8 mouse cellular contexts compared by ENCODE assay signal in the genomic region with DNA sequence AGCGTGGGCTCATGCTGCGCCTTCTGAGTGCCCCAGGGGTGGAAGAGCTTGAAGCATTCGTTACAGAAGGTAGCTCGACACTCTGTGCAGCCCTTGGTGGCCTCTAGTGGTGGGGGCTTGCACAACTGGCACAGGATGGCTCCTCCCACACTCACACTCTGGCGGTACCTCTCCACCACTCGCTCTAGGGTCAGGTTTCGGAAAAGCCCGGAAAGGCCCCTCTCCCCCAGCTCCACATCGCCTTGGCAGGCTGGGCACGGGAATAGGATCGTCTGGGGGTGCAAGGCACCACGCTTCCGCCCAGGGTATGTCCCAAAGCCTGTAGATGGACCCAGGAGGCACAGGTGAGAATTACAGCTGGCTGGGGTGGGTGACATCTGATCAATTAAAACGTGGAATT. TPM values are rescaled to one million over a fixed set of nuclear protein-coding genes. Genes with fewer than 3 reads are reported as not detected.
DNase-seq lines count a peak whose midpoint lies in the region; ATAC-seq and TF ChIP-seq lines count a peak whose summit lies in the region.

No protein-coding gene starts in this region.

- peak; percentile 57 for TF ChIP-seq CTCF in forebrain, postnatal 0 days (IDR thresholded peaks at IDR 0.05; ENCODE audit: low read depth)

- WGBS in forebrain, postnatal 0 days: 13% methylated on average over 14 of the region's 14 CpGs
- 12% methylated on average over 14 of the region's 14 CpGs for WGBS in kidney, embryonic 15.5 days

- H3K27ac ChIP-seq in forebrain, postnatal 0 days (ENCODE audit: low read depth, low read length): no peak overlapping the region
- H3K27ac ChIP-seq in kidney, embryonic 15.5 days: peak overlapping the region; percentile 81

- H3K9ac ChIP-seq in forebrain, postnatal 0 days: peak overlapping the region; percentile 73
- 0 out of 2 replicates have a peak overlapping the region, but pooled peaks have one; percentile 33 for H3K9ac ChIP-seq in kidney, embryonic 15.5 days

- ATAC-seq in forebrain, postnatal 0 days: no peak
- ATAC-seq in kidney, embryonic 15.5 days (replicated peaks; ENCODE audit: low FRiP score): peak; percentile 40

- H3K9me3 ChIP-seq in forebrain, postnatal 0 days (ENCODE audit: low read length): no peaks in the 10 kb centered on the region
- H3K9me3 ChIP-seq in kidney, embryonic 15.5 days (replicated peaks): no peaks in the 10 kb centered on the region

- H3K4me2 ChIP-seq in forebrain, postnatal 0 days (ENCODE audit: low read depth): peak overlapping the region; percentile 89
- peak overlapping the region; percentile 82 for H3K4me2 ChIP-seq in kidney, embryonic 15.5 days

- peak overlapping the region; percentile 74 for H3K4me3 ChIP-seq in forebrain, postnatal 0 days (ENCODE audit: low read depth, low read length)
- H3K4me3 ChIP-seq in kidney, embryonic 15.5 days (replicated peaks): peak overlapping the region; percentile 72

- no peaks in the 10 kb centered on the region for H3K4me1 ChIP-seq in forebrain, postnatal 0 days (ENCODE audit: insufficient read depth)
- peaks cover 57% of the 10 kb centered on the region for H3K4me1 ChIP-seq in kidney, embryonic 15.5 days

- DNase-seq in adrenal gland, adult (ENCODE audit: inconsistent age in 2 of 2, low spot score in 1 of 2): peak; percentile 28 to 54
- DNase-seq in adrenal gland, adult 18-20 months (ENCODE audit: low spot score in 2 of 2): no peak
- peak; percentile 39 for DNase-seq in NIH3T3 (ENCODE audit: low read depth)
- no peak for DNase-seq in forebrain, postnatal 0 days
- peak; percentile 67 for DNase-seq in lung, postnatal 14 days
- DNase-seq in retina, postnatal 1 day: peak; percentile 72
- no peak for DNase-seq in testis, postnatal 10 days (ENCODE audit: low spot score)

- peaks cover 39% of the 10 kb centered on the region for H3K36me3 ChIP-seq in forebrain, postnatal 0 days (ENCODE audit: insufficient read depth)
- H3K36me3 ChIP-seq in kidney, embryonic 15.5 days: peaks cover 13% of the 10 kb centered on the region

- H3K27me3 ChIP-seq in forebrain, postnatal 0 days (ENCODE audit: insufficient read depth, low read length): no peaks in the 10 kb centered on the region
- H3K27me3 ChIP-seq in kidney, embryonic 15.5 days: 0 out of 2 replicates have a peak, but pooled peaks cover 4% of the 10 kb centered on the region

RNA-seq across cellular contexts. Expression of gene Krtcap2, which starts 2.2 kb away (rescaled TPM):
- 100 to 1,000 TPM; 108 to 123 TPM for total RNA-seq in adrenal gland, adult 18-20 months (2021)
- 67.0 and 68.1 TPM in 2 replicates for total RNA-seq in forebrain, postnatal 0 days (2014; rRNA removed)
- polyA plus RNA-seq in forebrain, postnatal 0 days (2015; fragmentation: Nextera tagmentation; extraction: Ambion mirVana): 221 and 244 TPM in 2 replicates
- polyA plus RNA-seq in kidney, embryonic 15.5 days (2015; fragmentation: Nextera tagmentation; extraction: Ambion mirVana): 309 and 321 TPM in 2 replicates

RNA-seq across cellular contexts. Expression of gene Trim46, which starts 2.5 kb away (rescaled TPM):
- total RNA-seq in adrenal gland, adult 18-20 months (2021): 1 to 10 TPM; 1.7 to 2.9 TPM
- 83.0 and 98.3 TPM in 2 replicates for total RNA-seq in forebrain, postnatal 0 days (2014; rRNA removed)
- polyA plus RNA-seq in forebrain, postnatal 0 days (2015; fragmentation: Nextera tagmentation; extraction: Ambion mirVana): 56.0 and 63.5 TPM in 2 replicates
- 3.4 and 5.2 TPM in 2 replicates for polyA plus RNA-seq in kidney, embryonic 15.5 days (2015; fragmentation: Nextera tagmentation; extraction: Ambion mirVana)

RNA-seq across cellular contexts. Expression of gene Muc1, which starts 14.8 kb away (rescaled TPM):
- under 1 TPM; 0.23 to 0.35 TPM for total RNA-seq in adrenal gland, adult 18-20 months (2021)
- total RNA-seq in forebrain, postnatal 0 days (2014; rRNA removed): 1.3 and 1.6 TPM in 2 replicates
- polyA plus RNA-seq in forebrain, postnatal 0 days (2015; fragmentation: Nextera tagmentation; extraction: Ambion mirVana): 0.27 and 0.35 TPM in 2 replicates
- 12.0 and 12.3 TPM in 2 replicates for polyA plus RNA-seq in kidney, embryonic 15.5 days (2015; fragmentation: Nextera tagmentation; extraction: Ambion mirVana)

RNA-seq across cellular contexts. Expression of gene Dpm3, which starts 15.5 kb away (rescaled TPM):
- 100 to 1,000 TPM; 119 to 122 TPM for total RNA-seq in adrenal gland, adult 18-20 months (2021)
- total RNA-seq in forebrain, postnatal 0 days (2014; rRNA removed): 66.7 and 160 TPM in 2 replicates
- 74.9 and 96.8 TPM in 2 replicates for polyA plus RNA-seq in forebrain, postnatal 0 days (2015; fragmentation: Nextera tagmentation; extraction: Ambion mirVana)
- 149 and 153 TPM in 2 replicates for polyA plus RNA-seq in kidney, embryonic 15.5 days (2015; fragmentation: Nextera tagmentation; extraction: Ambion mirVana)

RNA-seq across cellular contexts. Expression of gene Mtx1, which starts 16.7 kb away (rescaled TPM):
- 100 to 1,000 TPM; 141 to 148 TPM for total RNA-seq in adrenal gland, adult 18-20 months (2021)
- 142 and 167 TPM in 2 replicates for total RNA-seq in forebrain, postnatal 0 days (2014; rRNA removed)
- polyA plus RNA-seq in forebrain, postnatal 0 days (2015; fragmentation: Nextera tagmentation; extraction: Ambion mirVana): 199 and 212 TPM in 2 replicates
- 211 and 219 TPM in 2 replicates for polyA plus RNA-seq in kidney, embryonic 15.5 days (2015; fragmentation: Nextera tagmentation; extraction: Ambion mirVana)

Comparison
In these comparisons a context has a peak if more than half of its experiments do, and no peak if none do; other contexts are left out.
1. DNase-seq: peak in adrenal gland, adult (2 of 2), NIH3T3 (single experiment), lung, postnatal 14 days (single experiment) and retina, postnatal 1 day (single experiment); none in adrenal gland, adult 18-20 months (0 of 2), forebrain, postnatal 0 days (single experiment) and testis, postnatal 10 days (single experiment).
2. RNA of gene Trim46, which starts 2.5 kb away (total RNA-seq): 83.0 to 98.3 TPM in forebrain, postnatal 0 days; 1.7 to 2.9 TPM in adrenal gland, adult 18-20 months; every median in the first group is over 10 times any median in the second.